Mouse (Mus musculus): ENCODE measurements at regions not wholly inside any gene's neighbourhood (a gene's known extent, or its start where the extent isn't known, plus 50 kb on each side); places are given as distances from the start of the nearest gene placed in this dataset.

DNA sequence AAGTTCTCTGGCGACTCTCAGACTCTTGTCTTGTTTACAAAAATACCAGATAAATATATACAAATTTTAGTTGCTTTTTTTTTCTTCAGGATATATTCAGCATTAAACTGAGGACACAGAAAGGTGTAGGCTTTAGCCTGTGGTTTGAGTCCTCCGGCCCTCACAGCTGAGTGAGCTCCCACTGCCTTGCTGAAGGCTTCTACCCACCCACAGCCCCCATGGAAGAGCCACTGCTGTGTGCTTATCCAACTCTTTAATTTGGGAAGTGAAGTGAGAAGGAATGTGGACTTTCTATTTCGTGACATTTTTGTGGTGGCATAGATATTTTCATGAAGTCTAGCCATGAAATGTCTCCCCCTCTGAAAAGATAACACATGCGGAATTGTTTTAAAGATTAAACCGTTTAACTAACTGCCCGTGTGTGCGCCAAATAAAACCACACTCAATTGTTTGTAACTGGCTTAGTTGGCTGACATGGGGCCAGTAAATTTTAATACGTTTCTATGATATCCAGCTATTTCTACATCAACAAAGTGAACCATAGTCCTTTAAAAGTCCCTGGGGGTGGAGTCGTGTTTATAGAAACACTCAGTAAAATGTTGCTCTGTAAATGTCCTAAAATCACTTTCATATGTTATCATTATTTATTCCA, 174.1 kb downstream of the Slc38a4 start:
- TF ChIP-seq CTCF (IDR thresholded peaks at IDR 0.05; ENCODE audit: control insufficient read depth, insufficient read depth, insufficient read length) (no peak), MAX (IDR thresholded peaks at IDR 0.05) (no peak), MYOD1 (IDR thresholded peaks at IDR 0.05; ENCODE audit: control insufficient read depth, insufficient read length, low read depth) (no peak)
